Mouse (Mus musculus) cerebellum, postnatal 4 days (tissue): ENCODE results near the gene Mrps24.

Experiments
- DNase-seq, 2 experiments: peaks; one replicate each; pipeline ENCODE4 v3.0.0; 2022; ENCODE audit warnings: low spot score in 2 of 2, mixed read lengths in 1 of 2

The Mrps24 gene

DNA sequence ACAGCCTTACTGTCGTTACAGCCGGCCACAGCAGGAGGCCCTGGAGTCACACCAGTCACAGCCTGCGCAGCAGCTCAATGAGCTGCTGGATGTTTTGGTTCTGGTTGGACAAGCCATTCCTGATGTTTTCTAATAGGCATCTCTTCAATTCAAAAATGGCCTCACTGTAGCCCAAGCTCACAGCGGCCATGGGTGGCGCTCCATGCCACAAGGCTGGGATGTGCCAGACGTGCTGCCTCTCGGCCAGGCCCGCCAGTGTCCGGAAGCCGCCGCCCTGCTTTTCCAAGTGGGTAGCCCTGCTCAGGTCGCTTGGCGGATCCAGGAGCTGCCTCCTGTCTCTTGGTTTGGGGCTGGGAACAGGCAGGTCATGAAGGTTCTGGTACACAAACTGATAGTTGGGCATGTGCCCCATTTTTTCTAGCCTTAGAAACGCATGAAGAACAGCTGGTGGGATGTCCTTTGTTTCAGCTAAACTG, at the start of gene Mrps24:
Gene Mrps24, minus strand, starts transcription at position 51 of the 476 bp plus-strand sequence.
- DNase-seq, result no peak

DNA sequence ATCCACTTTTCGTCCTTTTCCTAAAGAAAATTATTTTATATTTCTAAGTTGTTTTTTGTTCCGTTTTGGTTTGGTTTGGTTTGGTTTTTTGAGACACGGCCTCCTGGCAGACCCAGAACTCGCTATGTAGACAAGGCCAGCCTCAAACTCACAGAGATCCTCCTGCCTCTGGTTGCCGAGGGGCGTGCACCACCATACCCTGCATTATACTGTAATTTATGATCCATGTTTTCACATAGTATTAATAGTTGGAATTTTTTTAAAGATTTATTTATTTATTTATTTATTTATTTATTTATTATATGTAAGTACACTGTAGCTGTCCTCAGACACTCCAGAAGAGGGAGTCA, 47.1 kb upstream of the Mrps24 start:
- DNase-seq, result no peak

GRCm38 (mm10) chr11:5761820-5762632, 46.5 kb upstream of the Mrps24 start, which contains the start of gene Urgcp:
Gene Urgcp, minus strand, starts transcription at chr11:5762376.
- peak; percentile 76 to 91 for DNase-seq

- no peak for DNase-seq
Measured at GRCm38 (mm10) chr11:5753755-5754154, 38.3 kb upstream of the Mrps24 start.

DNA sequence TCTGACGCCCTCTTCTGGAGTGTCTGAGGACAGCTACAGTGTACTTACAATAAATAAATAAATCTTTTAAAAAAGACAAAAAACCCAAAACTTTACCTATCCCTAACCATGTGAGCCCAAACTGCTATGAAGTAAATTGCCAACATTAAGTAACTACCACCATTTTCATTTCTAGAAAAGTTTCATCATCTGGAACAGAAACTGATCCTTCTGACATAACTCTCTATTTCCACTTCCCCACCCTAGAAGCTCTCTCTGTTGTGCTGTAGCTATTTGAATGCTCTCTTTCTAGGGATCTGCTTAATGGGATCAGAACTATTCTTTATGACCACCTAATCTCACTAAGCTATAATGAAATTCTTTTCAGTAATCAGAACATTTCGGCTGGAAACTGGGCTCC, 29.5 kb upstream of the Mrps24 start:
- no peak for DNase-seq

GRCm38 (mm10) chr11:5742106-5742505, 26.6 kb upstream of the Mrps24 start:
- no peak for DNase-seq

GRCm38 (mm10) chr11:5740965-5741627, 25.6 kb upstream of the Mrps24 start:
- peak in 1 of 2 experiments; percentile 58 for DNase-seq

GRCm38 (mm10) chr11:5740599-5740964, 25.1 kb upstream of the Mrps24 start:
- peak in 1 of 2 experiments; percentile 51 for DNase-seq

GRCm38 (mm10) chr11:5739846-5740245, 24.4 kb upstream of the Mrps24 start:
- DNase-seq, result no peak

DNA sequence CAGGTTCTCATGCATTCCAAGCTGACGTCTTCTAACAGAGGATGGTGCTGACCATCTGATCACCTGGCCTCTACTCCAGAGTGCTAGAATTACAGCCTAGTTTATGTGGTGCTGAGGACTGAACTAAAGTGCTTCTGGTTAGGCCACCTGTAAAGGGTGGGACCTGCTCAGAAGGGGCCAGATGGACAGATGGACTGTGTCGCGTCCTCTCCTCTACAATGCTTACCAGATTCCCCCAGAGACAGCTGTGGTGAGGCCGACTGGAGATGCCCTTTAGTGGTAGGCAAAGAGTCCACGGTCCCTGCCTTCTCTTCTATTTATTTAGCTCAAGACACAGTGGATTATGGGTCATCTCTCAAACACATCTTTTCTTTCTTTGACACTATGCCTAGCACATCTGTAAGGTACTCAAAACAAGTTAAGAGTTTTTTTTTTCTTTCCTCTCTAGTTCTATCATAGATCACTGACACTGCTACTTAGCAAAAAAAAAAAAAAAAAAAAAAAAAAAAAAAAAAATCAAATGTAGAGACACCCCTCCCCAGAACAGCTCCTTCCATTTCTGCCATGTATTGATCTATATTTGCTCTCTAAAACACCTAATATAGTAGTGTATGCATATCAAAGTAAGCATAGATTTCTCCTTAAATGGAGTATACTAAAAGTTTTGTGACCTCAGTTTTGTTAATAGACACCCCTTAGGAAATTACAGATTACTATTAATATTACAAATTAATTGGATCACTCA, 23.6 kb upstream of the Mrps24 start:
- DNase-seq, result no peak

DNA sequence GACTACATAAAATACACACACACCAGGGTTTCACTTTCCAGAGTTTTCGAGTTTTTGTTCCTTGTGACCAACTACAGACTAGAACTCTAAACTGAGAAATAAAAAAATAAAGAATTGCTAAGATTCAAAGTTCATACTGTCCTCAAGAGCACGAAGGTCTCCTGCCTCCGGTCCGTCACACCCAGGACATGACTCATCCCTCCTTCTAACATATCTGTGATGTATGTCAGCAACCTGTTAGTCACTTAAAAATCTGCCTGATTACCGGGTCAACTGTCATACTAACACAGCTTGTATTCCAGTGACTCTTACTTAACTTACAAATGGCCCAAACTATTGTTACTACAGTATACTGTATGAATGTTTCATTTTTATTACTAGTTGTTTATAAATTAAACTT, 21.7 kb upstream of the Mrps24 start:
- no peak for DNase-seq

DNA sequence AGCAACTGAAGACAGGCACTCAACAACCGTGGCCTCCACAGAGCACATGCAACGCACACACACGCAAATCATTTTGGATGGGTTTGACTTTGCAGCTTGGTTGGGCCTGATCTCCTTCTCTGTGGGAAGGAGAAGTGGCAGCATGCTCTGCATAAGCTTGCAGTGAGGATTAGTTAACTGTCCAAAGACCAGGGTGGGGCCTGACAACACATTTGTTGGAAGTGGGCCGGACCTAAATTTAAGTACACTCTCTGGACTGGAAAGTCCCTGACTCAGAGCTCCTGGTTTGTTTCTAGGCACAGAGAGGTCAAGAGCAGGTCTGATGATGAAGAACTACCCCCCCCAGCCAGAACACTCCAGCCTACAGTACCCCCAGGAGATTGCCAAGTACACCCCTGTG, 18.8 kb upstream of the Mrps24 start:
- no peak for DNase-seq

- DNase-seq, result no peak
Measured at GRCm38 (mm10) chr11:5732401-5732800, 16.9 kb upstream of the Mrps24 start.

- no peak for DNase-seq
Measured at GRCm38 (mm10) chr11:5729582-5729981, 14.1 kb upstream of the Mrps24 start.

- no peak for DNase-seq
Measured at GRCm38 (mm10) chr11:5718611-5719354, 3.3 kb upstream of the Mrps24 start.

DNA sequence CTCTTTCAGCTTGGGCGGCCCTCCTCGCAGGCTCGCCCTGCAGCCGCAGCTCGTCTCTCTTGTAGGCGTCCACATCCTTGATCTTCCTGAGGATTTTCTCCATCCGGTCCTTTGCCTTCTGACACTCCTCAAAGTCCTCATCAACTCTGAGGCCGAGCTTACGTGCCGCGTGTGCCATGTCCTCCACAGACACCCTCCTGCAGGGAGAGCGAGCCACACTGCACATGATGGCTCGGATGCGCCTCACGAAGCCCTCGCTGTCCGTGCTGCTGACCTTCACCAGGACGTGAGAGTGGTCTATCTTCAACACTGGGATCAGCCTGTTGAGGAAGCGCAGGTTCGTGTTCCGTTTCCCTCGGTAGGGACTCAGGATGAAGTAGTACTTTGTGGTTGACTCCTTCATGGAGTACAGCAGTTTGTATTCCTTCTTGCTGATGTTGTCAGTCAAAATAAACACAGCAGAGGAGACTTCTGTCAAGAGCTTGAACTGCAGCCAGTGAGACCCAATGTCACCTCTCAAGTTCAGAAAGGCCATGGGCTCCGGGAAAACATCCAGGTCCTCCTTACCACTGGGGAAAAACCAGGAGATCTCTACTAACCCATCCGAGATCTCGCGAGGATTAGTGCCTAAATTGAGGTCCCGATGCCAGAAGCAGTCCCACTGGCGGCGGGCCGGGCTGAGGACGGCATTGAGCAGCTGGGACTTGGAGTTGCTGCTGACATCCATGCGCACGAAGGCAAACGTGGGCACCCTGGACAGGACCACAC, 1.6 kb upstream of the Mrps24 start:
- no peak for DNase-seq

DNA sequence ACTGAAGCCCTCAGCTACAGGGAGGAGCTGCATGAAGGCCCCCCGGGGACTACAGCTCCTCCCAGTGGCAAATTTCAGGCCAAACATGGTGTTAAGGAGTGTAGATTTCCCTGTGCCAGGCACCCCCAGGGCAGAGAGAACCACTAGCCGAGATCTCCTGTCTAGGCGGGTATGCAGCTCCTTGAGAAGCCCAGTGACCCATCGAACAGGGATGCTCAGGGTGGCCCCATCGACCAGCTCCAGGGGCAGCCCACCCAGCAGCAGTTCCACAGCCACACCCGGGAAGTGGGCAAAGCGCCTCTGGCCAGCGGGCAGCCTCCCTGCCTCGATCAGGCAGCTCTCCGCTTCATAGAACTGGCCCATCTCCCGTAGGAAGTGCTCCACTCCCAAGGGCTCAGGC, 766 bp upstream of the Mrps24 start:
- no peak for DNase-seq

- DNase-seq, result no peak
Measured at GRCm38 (mm10) chr11:5715179-5715578, 301 bp downstream of the Mrps24 start.

DNA sequence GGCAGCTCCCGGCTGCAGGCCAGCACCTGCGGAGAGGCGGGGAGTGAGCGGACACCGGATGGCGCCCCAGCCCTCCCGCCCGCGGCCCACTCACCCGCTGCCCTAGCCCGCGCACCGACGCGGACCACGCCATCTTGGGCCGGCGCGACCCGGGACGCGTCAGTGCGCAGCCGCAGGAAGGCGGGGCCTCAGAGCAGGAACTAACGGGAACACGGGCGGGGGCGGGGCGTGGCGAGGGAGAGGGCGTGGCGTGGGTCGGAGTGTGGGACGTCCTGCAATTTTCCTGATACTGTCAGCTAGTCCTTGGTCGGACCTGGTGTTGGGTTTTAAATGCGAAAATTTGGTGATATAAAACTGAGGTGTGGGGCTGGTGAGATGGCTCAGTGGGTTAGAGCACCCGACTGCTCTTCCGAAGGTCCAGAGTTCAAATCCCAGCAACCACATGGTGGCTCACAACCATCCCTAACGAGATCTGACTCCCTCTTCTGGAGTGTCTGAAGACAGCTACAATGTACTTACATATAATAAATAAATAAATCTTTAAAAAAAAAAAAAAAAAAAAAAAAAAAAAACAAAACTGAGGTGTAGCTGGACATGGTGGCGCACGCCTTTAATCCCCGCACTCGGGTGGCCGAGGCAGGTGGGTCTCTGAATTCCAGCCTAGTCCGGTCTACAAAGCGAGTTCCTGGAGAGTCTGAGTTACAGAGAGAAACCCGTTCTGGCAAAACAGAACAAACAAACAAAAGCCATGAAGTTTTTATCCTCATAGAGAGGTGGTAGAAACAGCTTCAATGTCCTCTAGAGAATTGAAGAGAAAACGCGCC, 7.7 kb downstream of the Mrps24 start:
- DNase-seq, result peak; percentile 80 to 89
